Mouse (Mus musculus): ENCODE results near the gene Olfr642. TPM values are rescaled to one million over a fixed set of nuclear protein-coding genes. Genes with fewer than 3 reads are reported as not detected.

Gene Olfr642
- not detected in 2 replicates for polyA plus RNA-seq (2015; fragmentation: Nextera tagmentation; extraction: Ambion mirVana)

DNA sequence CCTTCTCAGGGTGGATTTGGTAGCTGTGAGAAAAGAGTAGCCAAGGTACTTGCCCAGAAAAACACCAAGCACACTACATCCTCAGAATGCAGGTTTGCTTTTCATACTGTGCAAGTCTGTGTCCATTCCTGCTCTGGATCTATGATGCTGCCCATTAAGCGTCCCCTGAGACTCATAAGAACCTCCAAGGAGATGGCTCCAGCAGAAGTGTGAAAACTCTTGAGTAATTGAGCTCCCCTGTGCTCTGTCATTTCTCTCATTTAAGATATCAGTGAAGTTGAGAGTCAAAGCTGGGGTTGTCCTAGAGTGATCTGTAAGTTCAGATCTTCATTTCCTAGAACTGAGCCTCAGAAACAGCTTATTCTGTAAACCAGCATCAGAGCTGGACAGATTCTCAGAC, at the start of gene Olfr642:
Olfr642 (minus strand) TSS at position 101 of the 400 bp plus-strand sequence.
- Histone ChIP-seq H3K36me3 (no peaks in the 10 kb centered on the region), H3K27ac (no peak within 1 kb of the TSS), H3K4me3 (replicated peaks) (no peak within 1 kb of the TSS), H3K9me3 (no peaks in the 10 kb centered on the region), H3K27me3 (replicated peaks) (no peaks in the 10 kb centered on the region), H3K4me1 (no peaks in the 10 kb centered on the region), H3K9ac (no peak within 1 kb of the TSS), H3K4me2 (no peak within 1 kb of the TSS)
- 54% methylated on average over 1 of the region's 1 CpGs for WGBS
- ATAC-seq (ENCODE audit: insufficient read depth, low FRiP score, low read depth): no peak

DNA sequence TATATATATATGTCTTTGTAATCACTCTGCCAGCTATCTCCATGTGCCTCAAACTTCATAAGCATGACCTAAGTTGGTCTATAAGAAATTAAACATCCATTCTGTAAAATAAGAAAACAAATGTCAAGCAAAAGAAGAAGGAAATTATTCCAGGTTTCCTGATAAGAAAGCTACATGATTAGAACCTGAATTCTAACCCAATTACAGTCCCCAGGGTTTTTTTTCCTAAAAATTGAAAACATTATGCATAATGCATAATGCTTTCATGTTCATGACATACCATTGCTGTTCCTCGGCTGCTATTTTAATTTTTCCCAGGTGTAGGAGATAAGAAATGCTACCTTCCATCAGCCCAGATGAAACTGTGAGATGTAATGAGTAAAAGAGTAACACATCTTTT, 32.9 kb upstream of the Olfr642 start, which contains the start of gene Olfr645:
Olfr645 (minus strand) TSS at position 101 of the 400 bp plus-strand sequence.
- Histone ChIP-seq H3K4me1 (no peaks in the 10 kb centered on the region), H3K9ac (no peak within 1 kb of the TSS), H3K4me2 (no peak within 1 kb of the TSS), H3K36me3 (no peaks in the 10 kb centered on the region), H3K9me3 (no peaks in the 10 kb centered on the region), H3K27ac (no peak within 1 kb of the TSS), H3K4me3 (replicated peaks) (no peak within 1 kb of the TSS), H3K27me3 (replicated peaks) (no peaks in the 10 kb centered on the region)
- 72% methylated on average over 1 of the region's 1 CpGs for WGBS
- no peak for ATAC-seq (ENCODE audit: insufficient read depth, low FRiP score, low read depth)

DNA sequence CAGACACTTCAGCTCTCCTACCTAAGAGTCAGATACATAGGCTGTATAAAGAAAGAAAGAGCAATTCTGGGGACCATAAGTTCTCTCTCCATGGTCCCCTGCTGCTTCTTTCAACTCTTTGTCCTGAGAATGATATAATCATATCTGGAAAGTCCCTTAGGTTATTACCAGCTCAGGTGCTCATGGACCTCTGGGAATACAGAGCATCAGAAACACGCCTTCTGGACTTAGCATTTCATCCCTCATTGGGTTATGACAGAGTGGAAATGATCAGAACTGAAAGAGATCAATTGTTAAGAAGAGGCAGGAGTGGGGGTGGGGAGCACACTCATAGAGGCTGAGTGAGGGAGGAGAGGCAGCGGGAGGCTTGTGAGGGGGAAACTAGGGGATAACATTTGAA, 19.3 kb upstream of the Olfr642 start, which contains the start of gene Olfr644:
Olfr644 (minus strand) TSS at position 101 of the 400 bp plus-strand sequence.
- H3K4me1 ChIP-seq: no peaks in the 10 kb centered on the region
- 74% methylated on average over 2 of the region's 2 CpGs for WGBS
- no peaks in the 10 kb centered on the region for H3K36me3 ChIP-seq
- no peaks in the 10 kb centered on the region for H3K9me3 ChIP-seq
- H3K4me2 ChIP-seq: no peak within 1 kb of the TSS
- H3K4me3 ChIP-seq (replicated peaks): no peak within 1 kb of the TSS
- no peak within 1 kb of the TSS for H3K9ac ChIP-seq
- ATAC-seq (ENCODE audit: insufficient read depth, low FRiP score, low read depth): no peak
- no peaks in the 10 kb centered on the region for H3K27me3 ChIP-seq (replicated peaks)
- no peak within 1 kb of the TSS for H3K27ac ChIP-seq

DNA sequence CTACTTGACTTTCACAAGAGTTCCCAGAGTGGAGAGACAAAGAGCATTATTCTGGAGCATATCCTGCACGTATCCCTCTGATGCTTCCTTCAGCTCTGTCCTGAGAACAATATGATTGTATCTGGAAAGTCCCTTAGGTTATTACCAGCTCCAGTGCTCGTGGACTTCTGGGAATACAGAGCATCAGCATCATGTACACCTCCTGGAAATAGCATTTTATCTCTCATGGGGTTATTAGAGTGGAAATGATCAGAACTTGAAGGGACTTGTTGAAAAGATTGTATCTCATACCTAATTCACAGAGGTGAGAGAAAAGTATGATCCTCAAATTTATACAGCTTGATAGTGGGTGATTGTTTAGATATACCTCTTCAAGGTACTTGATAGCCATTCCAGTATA, 8.9 kb upstream of the Olfr642 start, which contains the start of gene 4930516K23Rik:
4930516K23Rik (minus strand) TSS at position 101 of the 400 bp plus-strand sequence.
- Histone ChIP-seq H3K4me2 (no peak within 1 kb of the TSS), H3K9me3 (no peaks in the 10 kb centered on the region), H3K27ac (no peak within 1 kb of the TSS), H3K36me3 (no peaks in the 10 kb centered on the region), H3K9ac (no peak within 1 kb of the TSS), H3K4me3 (replicated peaks) (no peak within 1 kb of the TSS), H3K27me3 (replicated peaks) (no peaks in the 10 kb centered on the region), H3K4me1 (no peaks in the 10 kb centered on the region)
- ATAC-seq (ENCODE audit: insufficient read depth, low FRiP score, low read depth): no peak
- WGBS: 46% methylated on average over 2 of the region's 2 CpGs

DNA sequence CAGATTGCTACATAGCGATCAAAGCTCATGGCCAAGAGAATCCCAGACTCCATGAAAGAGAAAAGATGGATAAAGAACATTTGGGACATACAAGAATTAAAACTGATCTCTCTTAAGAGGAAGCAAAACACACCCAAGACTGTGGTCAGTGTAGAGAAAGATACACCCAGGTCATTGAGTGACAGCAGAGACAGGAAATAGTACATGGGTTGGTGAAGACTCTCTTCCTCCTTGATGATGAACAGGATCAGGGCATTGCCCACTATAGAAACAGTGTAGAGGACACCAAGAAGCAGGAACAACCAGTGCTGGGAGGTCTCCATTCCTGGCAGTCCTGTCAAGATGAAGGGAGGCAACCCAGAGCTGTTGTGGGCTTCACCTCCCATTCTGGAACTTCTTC, 6.7 kb upstream of the Olfr642 start:
- no peaks in the 10 kb centered on the region for H3K36me3 ChIP-seq
- no peak overlapping the region for H3K9ac ChIP-seq
- no peaks in the 10 kb centered on the region for H3K4me1 ChIP-seq
- ATAC-seq (ENCODE audit: insufficient read depth, low FRiP score, low read depth): no peak
- 79% methylated on average over 1 of the region's 1 CpGs for WGBS
- H3K27me3 ChIP-seq (replicated peaks): no peaks in the 10 kb centered on the region
- H3K27ac ChIP-seq: no peak overlapping the region
- H3K4me3 ChIP-seq (replicated peaks): no peak overlapping the region
- H3K9me3 ChIP-seq: no peaks in the 10 kb centered on the region
- no peak overlapping the region for H3K4me2 ChIP-seq

DNA sequence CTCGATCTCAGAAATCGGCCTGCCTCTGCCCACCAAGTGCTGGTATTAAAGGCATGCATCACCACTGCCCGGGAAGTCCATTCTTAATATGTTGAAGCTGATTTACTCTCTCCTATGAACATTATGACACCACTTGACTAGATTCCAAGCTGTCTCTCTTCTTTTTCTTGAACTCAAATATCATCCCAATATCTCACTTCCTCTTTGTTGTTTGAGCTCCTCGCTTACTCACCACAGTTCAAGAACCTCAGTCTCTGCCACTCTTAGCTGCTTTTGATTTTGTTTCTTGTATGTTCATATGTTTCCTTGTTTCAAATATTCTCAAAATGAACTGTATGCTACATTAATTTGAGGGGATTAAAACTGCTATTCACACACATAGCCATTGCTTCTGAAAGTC, 1.7 kb downstream of the Olfr642 start:
- no peaks in the 10 kb centered on the region for H3K4me1 ChIP-seq
- H3K9ac ChIP-seq: no peak overlapping the region
- H3K27me3 ChIP-seq (replicated peaks): no peaks in the 10 kb centered on the region
- no peak overlapping the region for H3K4me2 ChIP-seq
- 82% methylated on average over 4 of the region's 4 CpGs for WGBS
- no peak overlapping the region for H3K27ac ChIP-seq
- no peak for ATAC-seq (ENCODE audit: insufficient read depth, low FRiP score, low read depth)
- H3K9me3 ChIP-seq: no peaks in the 10 kb centered on the region
- no peak overlapping the region for H3K4me3 ChIP-seq (replicated peaks)
- H3K36me3 ChIP-seq: no peaks in the 10 kb centered on the region

DNA sequence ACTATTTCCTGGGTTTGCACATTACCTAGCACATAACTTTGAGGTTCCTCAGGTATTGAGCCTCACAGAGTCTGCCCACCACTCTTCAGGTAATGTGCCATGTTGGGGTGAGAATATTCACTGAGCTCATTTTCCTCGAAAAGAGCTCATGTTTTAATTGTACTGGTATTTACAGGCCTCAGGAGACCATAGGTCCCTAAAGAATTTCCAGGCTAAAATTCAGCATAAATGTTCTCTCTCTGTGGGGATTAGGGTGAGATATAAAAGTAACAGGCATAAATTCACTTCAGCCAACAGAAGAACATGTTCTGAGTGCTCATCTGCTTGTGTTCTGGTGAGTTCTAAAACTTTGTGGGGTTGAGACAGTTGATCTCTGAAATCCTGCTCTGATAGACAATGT, 17.3 kb downstream of the Olfr642 start, which contains the start of gene Olfr641:
Olfr641 (plus strand) TSS at position 301 of the 400 bp plus-strand sequence.
- Histone ChIP-seq H3K27ac (no peak within 1 kb of the TSS), H3K4me2 (no peak within 1 kb of the TSS), H3K36me3 (no peaks in the 10 kb centered on the region), H3K9ac (no peak within 1 kb of the TSS), H3K9me3 (no peaks in the 10 kb centered on the region), H3K27me3 (replicated peaks) (no peaks in the 10 kb centered on the region), H3K4me3 (replicated peaks) (no peak within 1 kb of the TSS), H3K4me1 (no peaks in the 10 kb centered on the region)
- no peak for ATAC-seq (ENCODE audit: insufficient read depth, low FRiP score, low read depth)
- WGBS: 76% methylated on average over 1 of the region's 1 CpGs

DNA sequence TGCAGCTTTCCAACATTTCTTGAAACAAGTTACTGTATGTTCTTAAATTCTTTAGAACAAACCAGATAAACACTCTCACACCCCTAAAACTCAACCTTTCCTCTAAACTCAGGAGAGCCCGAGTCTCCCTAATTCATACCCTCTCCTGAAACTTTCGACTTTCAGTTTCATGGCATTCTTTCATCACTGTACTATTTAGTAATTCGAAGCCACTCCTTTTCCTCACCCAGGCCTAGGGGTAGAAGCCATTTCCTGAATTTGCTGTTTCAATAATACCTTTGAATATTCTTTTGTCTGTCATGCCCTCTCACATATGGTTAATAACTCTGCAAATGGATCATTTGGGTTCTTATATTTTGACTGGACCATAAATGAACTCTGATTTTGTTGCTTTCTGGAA, 25.5 kb downstream of the Olfr642 start:
- Histone ChIP-seq H3K4me3 (replicated peaks) (no peak overlapping the region), H3K9ac (no peak overlapping the region), H3K4me2 (no peak overlapping the region), H3K36me3 (no peaks in the 10 kb centered on the region), H3K27me3 (replicated peaks) (no peaks in the 10 kb centered on the region), H3K9me3 (no peaks in the 10 kb centered on the region), H3K27ac (no peak overlapping the region), H3K4me1 (no peaks in the 10 kb centered on the region)
- ATAC-seq (ENCODE audit: insufficient read depth, low FRiP score, low read depth): no peak
- 78% methylated on average over 3 of the region's 3 CpGs for WGBS

DNA sequence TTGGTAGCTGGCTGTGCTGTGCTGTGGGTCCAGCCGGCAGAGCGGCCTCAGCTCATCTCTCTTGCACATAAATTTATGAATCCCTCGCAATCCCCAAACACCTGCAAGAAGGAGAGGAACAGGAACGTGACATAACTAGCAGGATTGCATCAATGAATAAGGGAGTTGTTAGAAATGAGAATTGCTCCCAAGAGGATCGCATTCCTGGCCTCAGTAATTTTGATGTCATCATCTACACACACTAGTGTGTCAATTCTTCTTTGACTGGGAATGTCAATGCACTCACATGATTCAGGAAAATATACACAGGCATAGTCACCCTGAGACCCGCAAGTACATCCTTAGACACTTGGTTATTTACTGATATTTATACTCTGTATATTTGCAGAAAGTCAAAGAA, 27.0 kb downstream of the Olfr642 start, which contains the start of gene Olfr640:
Olfr640 (minus strand) TSS at position 101 of the 400 bp plus-strand sequence.
- ATAC-seq (ENCODE audit: insufficient read depth, low FRiP score, low read depth): no peak
- Histone ChIP-seq H3K4me2 (no peak within 1 kb of the TSS), H3K27me3 (replicated peaks) (no peaks in the 10 kb centered on the region), H3K9ac (no peak within 1 kb of the TSS), H3K27ac (no peak within 1 kb of the TSS), H3K36me3 (no peaks in the 10 kb centered on the region), H3K9me3 (no peaks in the 10 kb centered on the region), H3K4me1 (no peaks in the 10 kb centered on the region), H3K4me3 (replicated peaks) (no peak within 1 kb of the TSS)
- 88% methylated on average over 6 of the region's 6 CpGs for WGBS

DNA sequence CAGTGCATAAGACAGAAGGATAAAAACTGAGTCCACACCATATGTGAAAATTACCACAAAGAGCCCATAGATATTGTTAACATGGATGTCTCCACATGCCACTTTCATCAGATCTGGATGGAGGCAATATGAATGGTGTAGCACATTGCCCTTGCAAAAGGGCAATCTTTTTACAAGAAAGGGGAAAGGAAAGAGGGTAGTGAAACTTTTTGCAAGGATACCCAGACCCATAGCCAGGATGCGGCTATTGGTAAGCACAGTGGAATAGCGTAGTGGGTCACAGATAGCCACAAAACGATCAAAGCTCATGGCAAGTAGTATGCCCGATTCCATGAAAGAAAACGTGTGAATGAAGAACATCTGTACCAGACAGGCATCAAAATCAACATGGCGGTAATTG, 30.8 kb downstream of the Olfr642 start:
- no peak for ATAC-seq (ENCODE audit: insufficient read depth, low FRiP score, low read depth)
- Histone ChIP-seq H3K4me3 (replicated peaks) (no peak overlapping the region), H3K9me3 (no peaks in the 10 kb centered on the region), H3K9ac (no peak overlapping the region), H3K4me1 (no peaks in the 10 kb centered on the region), H3K27me3 (replicated peaks) (no peaks in the 10 kb centered on the region), H3K4me2 (no peak overlapping the region), H3K36me3 (no peaks in the 10 kb centered on the region), H3K27ac (no peak overlapping the region)
- WGBS: 89% methylated on average over 6 of the region's 6 CpGs

DNA sequence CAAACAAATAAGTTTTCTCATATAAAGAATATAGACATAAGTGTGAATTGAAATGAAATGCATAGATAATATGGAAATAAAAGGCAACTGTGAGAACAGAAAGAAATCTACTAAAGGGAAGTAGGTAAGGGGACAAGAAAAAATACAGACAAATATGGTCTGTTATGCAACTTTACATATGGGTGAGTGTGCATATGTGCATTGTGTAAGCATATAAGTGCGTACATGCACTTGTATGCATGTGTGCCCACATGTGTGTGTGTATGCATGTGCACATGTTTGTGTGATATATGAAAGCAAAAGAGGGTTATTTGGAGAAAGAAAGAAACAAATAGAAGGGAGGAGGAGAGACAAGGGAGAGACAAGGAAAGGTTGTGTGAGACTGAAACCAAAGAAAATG, 33.5 kb downstream of the Olfr642 start:
- Histone ChIP-seq H3K27me3 (replicated peaks) (no peaks in the 10 kb centered on the region), H3K9me3 (no peaks in the 10 kb centered on the region), H3K4me1 (no peaks in the 10 kb centered on the region), H3K27ac (no peak overlapping the region), H3K4me3 (replicated peaks) (no peak overlapping the region), H3K36me3 (no peaks in the 10 kb centered on the region), H3K4me2 (no peak overlapping the region), H3K9ac (no peak overlapping the region)
- WGBS: 77% methylated on average over 1 of the region's 1 CpGs
- no peak for ATAC-seq (ENCODE audit: insufficient read depth, low FRiP score, low read depth)

DNA sequence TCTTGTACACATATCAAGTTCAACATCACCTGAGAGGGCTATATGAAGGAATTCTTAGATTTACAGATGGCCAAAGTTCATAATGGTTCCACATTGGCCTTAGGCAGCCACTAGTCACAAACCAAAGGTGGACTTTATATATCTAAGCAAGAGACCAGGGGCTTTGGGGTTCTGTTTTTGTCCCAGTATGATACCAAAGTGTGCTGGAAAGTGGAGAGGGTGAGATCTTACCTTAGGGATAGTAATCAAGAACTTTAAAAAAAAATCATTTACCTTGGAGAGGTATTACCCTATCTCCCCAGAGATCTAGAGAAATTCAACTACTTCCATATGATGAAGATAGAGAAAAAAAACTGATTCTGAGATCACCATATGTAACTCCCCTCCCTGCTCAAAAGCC, 35.3 kb downstream of the Olfr642 start, which contains the start of gene Olfr639:
Olfr639 (minus strand) TSS at position 101 of the 400 bp plus-strand sequence.
- H3K4me1 ChIP-seq: no peaks in the 10 kb centered on the region
- H3K4me3 ChIP-seq (replicated peaks): no peak within 1 kb of the TSS
- H3K4me2 ChIP-seq: no peak within 1 kb of the TSS
- no peaks in the 10 kb centered on the region for H3K9me3 ChIP-seq
- no peaks in the 10 kb centered on the region for H3K36me3 ChIP-seq
- H3K27ac ChIP-seq: no peak within 1 kb of the TSS
- ATAC-seq (ENCODE audit: insufficient read depth, low FRiP score, low read depth): no peak
- no peaks in the 10 kb centered on the region for H3K27me3 ChIP-seq (replicated peaks)
- no peak within 1 kb of the TSS for H3K9ac ChIP-seq

DNA sequence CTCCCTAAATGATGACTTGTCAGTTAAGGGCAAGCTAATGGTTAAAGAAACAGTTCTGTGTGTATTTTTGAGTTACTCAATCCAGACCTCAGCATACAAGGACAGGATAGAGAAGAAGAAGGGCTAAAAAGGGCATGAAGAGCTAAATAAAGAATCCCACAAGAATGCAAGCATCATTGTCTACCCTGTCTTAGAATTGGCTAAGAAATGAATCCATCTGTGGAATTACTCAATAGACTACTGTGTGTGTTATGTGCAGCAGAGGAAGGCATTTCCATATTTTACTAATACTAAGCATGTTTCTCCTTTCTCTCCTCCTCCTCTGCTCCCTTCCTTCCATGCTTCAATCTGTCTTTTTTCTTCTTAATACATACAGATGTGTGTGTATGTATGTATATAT, 53.3 kb downstream of the Olfr642 start:
- no peaks in the 10 kb centered on the region for H3K4me1 ChIP-seq
- no peaks in the 10 kb centered on the region for H3K27me3 ChIP-seq (replicated peaks)
- H3K36me3 ChIP-seq: no peaks in the 10 kb centered on the region
- no peak overlapping the region for H3K4me3 ChIP-seq (replicated peaks)
- no peak for ATAC-seq (ENCODE audit: insufficient read depth, low FRiP score, low read depth)
- H3K9me3 ChIP-seq: no peaks in the 10 kb centered on the region
- H3K27ac ChIP-seq: no peak overlapping the region
- no peak overlapping the region for H3K9ac ChIP-seq
- no peak overlapping the region for H3K4me2 ChIP-seq

All from stomach, embryonic 15.5 days (tissue).